Mouse (Mus musculus) layer of hippocampus, adult 9-10 months (tissue): ENCODE data around the gene Tk1.
"Not testable (repeated sequence)": the region's sequence is repeated elsewhere in the genome, so short reads cannot be mapped to it uniquely, and the experiment has no call there.

ENCODE experiments used
- DNase-seq: peaks from one replicate; pipeline ENCODE4 v3.0.0; 2022; ENCODE audit warnings: low spot score

Tk1 gene

DNA sequence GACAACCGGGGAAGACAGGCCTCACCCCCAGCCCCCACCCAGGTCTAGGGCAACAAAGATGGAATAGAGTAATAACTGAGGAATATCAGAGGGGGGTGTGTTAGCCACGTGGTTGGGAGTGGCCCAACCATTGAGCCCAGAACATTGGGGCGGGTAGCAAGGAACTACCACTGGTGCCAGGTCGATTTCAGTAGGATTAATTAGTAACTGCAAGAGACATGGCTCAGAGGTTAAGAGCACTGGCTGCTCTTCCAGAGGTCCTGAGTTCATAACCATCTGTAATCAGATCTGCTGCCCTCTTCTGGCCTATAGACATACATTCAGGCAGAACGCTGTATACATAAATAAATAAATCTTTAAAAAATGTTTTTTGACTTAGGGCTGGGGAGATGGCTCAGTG is 20.7 kb upstream of the Tk1 start:
- no peak for DNase-seq

DNA sequence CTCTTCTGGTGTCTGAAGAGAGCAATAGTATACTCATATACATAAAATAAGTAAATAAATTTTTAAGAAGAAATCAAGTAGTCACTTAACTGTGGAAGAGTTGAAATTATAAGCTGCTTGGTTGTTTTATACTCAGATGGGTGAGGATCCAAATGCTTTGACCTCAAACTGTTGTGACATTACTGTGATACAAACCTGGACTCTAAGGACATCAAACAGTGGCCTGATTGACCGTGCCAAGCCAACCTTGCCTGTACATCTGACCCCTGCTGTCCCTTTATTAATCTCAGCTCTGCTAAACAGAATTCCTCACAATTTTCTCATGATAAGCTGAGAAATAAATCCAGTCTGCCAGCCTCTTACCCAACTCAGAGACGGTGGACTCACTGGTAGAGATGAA is 19.8 kb upstream of the Tk1 start:
- no peak for DNase-seq

DNA sequence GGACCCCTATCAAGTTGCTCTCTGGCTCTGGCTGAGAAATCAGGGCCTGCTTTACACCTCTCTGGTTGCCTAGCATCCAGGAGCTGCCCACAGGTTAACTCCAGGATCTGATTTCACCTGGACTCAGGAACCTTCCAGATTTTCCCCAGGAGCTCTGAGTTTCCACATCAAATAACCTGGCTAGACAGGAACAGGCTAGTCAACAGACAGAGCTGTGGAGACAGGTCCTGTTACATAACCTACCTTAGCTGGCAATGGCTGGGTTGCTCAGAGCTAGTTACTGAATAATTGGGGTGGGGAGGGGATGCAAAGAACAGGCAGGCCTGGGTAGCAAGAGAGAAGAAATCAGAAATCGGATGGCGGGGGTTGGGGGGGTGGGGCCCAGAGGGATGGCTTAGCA is 19.1 kb upstream of the Tk1 start:
- DNase-seq, result no peak

DNA sequence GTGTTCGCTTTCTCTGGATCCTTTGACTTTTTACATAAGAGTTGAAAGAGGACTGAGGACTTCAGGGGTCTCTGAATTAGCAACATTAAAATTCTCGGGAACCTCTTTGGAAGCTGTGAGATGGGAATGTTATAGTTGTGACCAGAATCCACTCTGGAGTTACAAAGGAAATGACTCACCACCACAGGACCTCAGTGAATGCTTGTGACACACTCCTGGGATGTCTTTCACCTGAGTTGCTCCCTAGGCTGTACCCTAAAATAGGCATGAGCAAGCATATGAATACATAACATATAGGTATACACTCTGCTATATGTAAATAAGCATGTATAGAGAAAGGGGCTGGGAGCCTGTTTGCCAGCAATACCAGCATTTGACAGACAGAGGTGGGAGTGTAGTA is 17.5 kb upstream of the Tk1 start:
- no peak for DNase-seq

DNA sequence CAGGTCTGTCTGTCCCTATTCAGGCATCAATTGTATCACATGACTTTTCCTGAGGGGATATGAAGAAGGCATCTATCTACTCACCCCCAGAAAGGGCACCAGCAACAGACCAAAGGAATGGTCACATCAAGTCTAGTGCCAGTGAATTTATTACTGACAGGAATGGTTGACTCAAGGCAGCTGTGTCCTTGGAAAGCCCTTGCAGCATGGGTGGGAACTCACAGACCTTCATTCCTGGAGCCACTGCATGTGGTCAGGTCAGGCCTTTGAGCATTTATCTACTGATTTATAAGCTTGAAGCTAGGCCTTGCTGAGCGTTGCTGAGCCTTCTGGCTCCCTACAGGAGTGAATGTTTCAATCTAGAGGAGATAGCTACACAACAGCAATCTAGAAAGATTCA is 15.0 kb upstream of the Tk1 start:
- no peak for DNase-seq

DNA sequence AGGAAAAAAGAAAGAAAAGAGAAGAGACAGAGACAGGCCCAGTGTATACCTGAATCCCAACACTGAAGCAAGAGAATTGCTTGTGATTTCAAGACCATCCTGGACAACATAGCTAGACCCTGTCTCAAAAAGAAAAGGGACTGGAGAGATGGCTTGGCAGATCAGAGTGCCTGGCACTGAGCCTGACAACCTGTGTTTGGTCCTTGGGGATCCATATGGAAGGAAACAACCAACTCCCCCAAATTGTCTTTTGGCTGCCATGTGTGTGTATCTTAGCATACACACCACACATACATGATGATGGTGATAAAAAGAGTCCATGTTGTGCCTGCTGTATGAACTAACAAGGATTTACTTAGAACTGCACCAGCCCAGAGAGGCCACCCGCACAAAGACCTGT is 13.1 kb upstream of the Tk1 start:
- DNase-seq, result no peak

DNA sequence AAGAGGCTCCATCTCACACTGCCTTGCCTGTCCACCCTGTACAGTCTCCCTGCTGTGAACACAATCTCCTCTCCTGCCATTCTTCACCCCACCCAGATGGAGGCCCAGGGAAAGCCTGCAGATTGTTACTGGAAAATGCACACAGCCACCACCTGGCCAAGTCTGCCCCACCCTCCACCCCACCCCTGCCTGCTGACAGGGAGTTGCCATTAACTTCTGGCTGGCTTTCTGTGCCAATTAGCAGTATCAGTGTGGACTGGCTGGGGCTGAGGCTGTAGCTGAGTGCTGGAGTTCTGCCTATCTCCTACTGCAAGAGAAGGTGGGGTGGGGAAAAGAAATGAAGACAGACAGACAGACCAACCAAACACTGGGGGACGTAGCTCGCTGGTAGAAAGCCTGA is 12.7 kb upstream of the Tk1 start:
- DNase-seq, result no peak

DNA sequence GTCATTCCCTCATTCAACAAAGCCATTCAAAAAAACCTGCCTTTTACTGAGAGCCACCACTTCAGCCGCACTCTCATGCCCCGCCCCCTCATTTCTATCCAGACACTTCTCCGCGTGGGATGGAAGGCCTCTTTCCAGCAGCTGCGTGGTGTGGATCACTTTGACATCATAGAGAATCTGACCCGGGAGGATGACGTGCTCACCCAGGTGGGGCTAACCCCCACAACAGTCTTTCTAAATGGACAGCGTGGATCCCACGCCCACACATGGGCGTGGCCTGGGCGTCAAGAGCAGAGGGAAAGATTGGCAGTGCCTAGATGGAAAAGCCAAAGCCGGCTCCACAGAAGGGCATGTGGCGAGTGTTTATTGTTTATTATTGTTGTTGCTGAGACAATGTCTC is 10.4 kb upstream of the Tk1 start:
- no peak for DNase-seq

DNA sequence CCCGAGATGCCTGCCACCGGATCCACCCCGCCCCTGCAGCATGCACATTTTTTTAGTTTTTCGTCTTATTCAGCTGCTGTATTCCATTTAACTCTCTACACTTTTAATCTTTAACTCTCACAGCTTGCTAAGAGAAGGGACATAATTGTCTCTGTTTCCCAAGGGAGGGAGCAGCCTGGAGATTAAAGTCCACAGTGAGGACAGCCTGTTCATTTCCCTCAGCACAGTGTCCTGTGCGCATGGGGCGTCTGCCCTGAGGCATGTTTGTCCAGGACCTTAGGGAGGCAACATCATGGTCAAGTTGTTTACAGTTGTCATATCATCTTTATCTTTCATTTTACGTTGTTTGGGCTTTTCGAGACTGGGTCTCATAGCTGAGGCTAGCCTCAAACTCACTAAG is 8.2 kb upstream of the Tk1 start:
- DNase-seq, result no peak

DNA sequence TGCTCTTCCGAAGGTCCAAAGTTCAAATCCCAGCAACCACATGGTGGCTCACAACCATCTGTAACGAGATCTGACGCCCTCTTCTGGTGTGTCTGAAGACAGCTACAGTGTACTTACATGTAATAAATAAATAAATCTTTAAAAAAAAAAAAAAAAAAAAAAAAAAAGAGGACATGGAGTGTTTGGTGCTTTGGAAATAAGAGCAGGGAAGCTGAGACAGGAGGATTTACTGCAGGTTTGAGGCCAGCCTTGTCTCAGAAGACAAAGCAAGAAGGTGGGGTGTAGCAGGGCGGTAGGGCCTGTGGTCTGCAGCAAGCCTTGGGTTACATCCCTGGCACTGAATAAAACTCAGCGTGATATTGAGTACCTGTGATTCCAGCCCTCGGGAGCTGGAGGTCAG is 7.6 kb upstream of the Tk1 start:
- DNase-seq, result not testable (repeated sequence)

DNA sequence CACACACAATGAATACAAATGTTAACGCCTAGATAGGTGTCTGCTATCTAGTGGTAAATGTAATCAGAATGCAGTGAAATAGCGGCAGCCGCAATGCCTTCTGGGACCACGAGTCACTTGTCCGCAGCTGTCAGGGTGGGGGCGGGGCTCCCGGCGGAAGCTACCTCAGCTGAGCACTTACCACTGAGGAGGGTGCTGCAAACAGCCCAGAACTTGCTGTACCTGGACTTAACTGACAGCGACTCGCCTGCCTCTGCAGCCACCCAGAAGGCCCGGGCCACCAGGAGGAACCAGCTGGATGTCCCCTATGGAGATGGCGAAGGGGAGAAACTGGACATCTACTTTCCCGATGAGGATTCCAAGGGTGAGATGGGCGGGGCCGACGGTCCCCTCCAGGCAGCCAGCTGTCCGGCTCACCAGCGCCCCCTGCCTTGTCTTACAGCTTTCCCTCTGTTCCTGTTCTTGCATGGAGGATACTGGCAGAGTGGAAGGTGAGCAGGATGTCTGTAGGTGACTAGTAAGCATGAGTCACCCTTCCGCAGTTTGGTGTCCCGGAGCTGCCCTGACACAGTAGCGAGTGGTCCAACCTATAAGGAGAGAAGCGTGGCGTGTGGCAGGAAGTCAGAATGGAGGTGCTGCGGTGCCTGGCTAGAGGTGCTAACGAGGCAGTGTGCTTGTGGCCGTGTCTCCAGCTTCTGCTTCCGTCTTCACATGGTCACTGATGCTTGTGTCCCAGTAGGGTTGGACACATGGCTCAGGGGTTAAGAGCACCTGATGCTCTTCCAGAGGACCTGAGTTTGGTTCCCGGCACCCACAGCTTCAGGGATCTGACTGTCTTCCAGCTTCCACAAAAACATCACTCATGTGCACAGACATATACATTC is 6.4 kb upstream of the Tk1 start:
- no peak for DNase-seq

DNA sequence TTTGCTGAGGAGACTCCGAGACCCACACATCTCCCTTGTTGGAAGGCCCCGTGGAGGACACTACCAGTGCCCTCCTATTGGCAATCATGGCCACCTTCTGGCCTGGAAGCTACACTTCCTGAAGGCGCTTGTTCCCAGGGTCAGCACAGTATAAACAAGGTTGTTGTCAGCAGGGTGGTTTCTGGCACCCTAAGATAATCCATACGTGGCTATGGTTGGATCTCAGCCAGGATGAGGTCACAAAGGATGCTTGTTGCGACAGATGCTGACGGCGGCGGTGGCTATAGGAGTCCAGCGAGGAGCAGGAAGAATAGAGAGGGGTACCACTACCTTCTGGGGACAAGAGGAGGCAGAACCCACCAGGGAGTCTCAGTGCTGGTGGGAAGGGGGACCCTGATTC is 4.5 kb upstream of the Tk1 start:
- no peak for DNase-seq

DNA sequence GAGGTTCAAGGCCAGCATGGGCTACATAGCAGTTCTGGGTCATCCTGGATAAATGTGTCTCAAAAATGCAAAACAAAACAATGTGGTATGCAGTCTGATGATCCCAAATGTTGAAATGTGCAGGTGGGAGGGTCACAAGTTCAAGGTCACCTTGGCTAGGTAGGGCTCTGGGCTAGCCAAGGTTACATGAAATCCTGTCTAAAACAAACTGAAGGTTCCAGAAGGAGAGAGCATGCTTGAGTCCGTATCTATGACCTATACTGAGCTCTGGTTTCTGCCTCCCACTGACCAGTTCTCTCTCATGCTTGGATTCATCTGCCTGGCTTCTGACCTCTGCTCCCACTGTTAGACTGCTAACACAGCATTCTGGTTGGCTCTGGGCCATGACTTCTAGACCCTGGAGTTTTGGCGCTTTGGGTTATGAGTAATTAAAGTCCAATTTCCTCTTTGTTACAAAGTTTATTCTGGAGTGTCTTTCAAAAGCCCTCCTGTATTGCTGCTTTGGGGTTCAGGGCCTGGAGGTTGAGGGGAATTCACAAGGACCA is 3.9 kb upstream of the Tk1 start:
- DNase-seq, result no peak

DNA sequence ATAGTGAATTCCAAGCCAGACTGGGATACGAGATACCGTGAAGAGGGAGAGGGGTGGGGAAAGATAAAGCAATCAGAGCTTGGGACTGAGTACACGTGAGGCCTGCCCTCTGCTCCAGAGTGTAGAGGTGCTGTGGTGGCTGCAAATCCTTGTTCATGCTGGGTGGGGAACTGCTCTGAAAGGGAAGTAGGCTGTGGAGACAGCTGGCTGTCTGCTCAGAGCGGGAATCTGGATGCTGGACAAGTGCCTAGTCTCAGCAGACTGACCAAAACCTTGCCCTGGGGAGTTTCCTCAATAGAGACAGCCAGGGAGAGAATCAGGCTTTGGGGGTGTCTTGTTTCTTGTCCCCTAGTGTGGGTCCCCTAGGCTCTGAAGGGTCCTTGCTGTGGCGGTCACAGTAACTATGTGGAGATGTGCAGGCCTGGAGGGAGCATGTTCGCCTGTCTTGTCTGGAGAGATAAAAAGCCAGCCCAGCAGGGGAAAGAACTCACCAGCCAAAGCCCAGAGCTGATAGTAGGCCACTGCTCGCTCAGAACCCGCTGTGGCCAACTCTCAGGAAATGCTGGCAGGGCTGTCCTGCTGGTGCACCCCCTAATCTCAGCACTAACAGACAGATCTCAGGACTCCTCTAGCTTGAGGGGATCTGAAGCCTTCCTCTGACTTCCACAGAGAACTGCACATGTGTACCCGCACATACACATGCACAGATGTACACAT is 3.2 kb upstream of the Tk1 start:
- no peak for DNase-seq

DNA sequence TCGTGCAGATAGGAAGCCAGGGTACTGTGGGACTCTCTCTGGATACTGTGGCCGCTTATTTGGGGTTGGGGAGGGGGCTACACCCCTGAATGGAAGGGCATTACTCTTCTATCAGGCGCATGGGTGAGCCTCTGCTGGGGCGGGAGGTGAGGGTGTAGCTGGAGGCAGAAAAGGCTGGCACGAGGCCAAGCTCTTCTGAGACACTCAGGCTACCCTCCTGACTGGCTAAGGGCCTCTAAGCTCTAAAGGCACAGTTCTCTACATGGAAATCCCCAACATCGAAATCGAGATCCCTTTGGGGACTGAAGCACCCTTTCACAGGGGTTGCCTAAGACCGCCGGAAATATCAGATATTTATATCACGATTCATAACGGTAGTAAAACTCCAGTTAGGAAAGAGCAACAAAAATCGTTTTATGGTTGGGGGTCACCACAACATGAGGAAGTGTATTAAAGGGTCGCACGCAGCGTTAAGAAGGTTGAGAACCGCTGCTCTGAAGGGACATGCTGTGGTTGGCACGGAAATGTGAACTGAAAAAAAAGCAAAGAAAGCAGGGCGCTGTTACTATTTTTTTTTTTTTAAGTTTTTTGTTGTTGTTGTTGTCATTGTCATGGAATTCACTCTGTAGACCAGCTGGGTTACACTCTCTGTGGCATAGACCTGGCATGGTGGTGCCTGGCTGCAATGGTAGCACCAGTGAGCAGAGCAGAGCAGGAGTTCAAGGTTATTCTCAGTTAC is 2.4 kb upstream of the Tk1 start:
- DNase-seq, result no peak

DNA sequence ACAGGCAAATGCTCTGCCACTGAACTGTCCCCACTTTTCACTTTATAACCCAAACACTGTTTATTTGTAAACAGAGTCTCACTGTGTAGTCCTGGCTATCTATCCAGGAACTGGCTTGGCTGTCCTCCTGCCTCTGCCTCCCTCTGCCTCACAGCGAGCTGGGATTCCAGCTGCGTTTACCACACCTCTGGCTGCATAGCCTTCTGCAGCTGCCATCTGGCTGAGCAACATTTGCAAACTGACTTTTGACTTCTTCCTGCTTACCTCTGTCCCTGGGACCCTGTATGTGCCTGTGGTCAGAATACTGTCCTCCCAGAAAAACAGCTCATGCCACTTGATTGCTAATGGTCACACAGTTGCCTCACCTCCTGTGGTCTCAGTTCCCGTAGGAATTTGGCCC is 1.5 kb upstream of the Tk1 start:
- DNase-seq, result no peak

DNA sequence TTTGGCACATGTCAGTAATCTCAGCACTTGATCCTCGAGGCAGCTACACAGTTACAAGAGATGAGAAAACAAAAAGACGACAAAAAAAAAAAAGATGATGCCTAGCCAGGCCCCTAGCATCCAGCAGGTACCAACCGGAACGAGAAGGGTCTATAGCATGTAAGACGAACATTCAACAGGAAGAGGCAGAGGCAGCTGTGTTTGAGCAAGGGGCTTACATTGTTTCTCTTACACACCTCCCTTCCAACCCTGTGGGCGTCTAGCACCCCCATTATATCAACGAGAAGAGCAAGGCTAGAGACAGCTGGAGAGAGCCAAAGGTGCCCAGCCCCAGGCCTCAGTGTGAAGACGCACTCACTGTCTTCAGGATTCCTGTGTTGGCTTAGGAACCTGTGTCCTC is 1.0 kb upstream of the Tk1 start:
- DNase-seq, result no peak

DNA sequence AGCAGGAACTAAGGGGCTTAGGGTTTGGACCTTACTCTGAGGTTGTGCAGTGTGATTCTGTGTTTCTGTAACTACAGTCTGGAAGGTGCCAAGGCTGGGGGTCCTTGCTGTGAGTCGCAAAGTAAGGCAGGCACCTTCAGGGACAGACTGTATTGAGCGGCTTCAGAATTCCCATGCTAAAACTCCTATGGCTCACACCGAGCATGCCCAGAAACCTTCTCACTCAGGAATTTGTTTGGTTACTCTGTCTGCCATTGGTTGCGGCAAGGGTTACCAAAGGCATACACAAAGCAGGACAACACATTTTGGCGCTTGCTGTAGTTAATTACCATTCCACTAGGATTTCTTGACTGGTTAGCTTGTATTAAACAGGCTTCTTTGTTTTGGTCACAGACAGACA is 272 bp upstream of the Tk1 start:
- DNase-seq, result no peak

DNA sequence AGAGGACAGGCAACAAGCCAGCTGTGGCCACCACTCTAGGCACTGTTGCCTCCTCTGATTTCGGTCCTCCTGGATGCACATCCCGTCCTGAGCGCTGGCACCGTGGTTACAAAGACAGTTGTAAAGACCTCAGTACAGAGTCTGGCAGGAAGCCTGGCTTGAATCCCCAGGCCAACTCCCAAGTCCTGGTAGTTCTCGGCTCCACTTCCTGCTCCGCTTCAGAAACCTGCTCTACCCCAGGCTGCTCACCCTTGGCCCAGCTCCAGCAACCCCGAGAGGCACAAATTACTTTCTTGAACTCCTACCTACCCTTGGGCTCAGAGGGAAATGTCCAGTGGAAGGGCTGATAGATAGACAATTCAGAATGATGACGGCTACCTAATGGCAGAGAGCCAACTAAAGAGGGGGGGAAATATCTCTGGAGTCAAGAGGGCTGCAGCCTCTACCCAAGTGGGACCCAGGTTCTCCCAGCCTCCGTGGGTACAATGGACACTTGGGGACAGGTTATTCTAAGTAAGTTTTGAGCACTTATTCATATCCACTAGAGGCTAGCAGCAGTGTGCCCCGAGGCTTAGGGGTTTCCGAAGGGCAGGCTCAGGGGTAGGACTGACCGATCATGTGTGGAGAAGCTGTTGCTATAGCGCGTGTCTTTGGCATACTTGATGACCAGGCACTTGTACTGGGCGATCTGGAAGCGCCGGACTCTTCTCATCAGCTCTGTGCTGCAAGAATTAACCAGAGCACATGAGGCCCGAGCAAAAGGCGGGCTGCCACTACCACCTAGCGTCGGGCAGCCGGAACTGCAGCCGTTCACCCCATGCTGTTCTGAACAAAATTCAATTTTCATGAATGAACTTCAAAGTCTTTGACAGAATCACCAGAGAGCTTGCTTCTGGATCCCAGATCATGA is 1.6 kb downstream of the Tk1 start:
- DNase-seq, result peak; percentile 63

DNA sequence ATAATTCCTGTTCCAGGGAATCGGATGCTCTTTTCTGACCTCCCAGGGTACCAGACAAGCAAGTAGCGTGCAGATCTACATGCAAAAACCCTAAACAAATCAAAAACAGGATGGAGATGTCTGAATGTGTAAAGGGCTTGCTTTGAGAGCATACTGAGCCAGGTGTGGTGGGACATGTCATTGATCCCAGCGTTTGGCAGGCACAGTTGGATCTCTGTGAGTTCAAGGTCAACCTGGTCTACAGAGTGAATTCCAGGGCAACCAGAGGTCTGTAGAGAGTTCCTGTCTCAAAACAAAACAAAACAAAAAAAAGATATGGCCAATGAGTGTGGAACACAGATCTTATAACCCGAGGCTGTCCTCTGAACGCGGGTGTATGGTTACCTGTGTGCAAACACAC is 2.5 kb downstream of the Tk1 start:
- no peak for DNase-seq

DNA sequence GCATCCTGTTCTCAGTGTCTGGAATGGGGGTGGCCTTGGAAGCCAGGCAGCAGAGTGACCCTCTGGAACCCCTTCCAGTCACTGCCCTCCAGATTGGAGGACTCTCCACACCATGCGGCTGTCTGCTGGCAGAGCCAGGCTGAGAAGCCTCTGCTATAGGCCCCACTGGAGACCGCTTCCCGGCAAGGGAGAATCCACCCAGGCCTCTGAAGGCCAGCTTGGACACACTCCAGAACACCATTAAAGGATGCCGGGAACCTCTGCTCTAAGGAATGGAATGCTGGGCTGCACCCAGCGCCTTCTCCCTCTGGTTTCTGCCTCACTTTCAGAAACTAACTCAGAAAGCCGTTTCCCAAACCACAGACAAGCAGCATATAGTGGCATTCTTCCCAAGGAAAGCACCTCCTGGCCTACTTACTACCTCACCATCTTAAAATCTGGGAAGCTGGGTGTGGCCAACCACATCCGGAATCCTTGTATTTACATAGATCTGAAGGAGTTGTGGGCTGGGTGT is 3.1 kb downstream of the Tk1 start:
- DNase-seq, result no peak
